Mouse (Mus musculus) lung, embryonic 15.5 days (tissue): ENCODE measurements at regions not wholly inside any gene's neighbourhood (a gene's known extent, or its start where the extent isn't known, plus 50 kb on each side); places are given as distances from the start of the nearest gene placed in this dataset.

ENCODE experiments used
- ATAC-seq: fragments of 200-750 bp; cut with Nextera tagmentation; 2 replicates; pipeline ENCODE4 v1.8.0; 2017; ENCODE audit warnings: moderate number of reproducible peaks, borderline replicate concordance; ENCODE audit not compliant: low FRiP score, low TSS enrichment; ENCODE audit errors: extremely low read depth
- H3K27ac ChIP-seq: fragments of 300-500 bp; sonication (generic); 2 replicates; pipeline ENCODE4 v1.5.1; 2015; ENCODE audit warnings: moderate library complexity, mild to moderate bottlenecking, inconsistent platforms
- H3K27me3 ChIP-seq: fragments of 300-500 bp; sonication (generic); 2 replicates; pipeline ENCODE4 v1.6.1; 2015; ENCODE audit warnings: inconsistent platforms
- H3K36me3 ChIP-seq: fragments of 300-500 bp; sonication (generic); 2 replicates; pipeline ENCODE4 v1.6.1; 2015; ENCODE audit warnings: inconsistent platforms
- H3K4me1 ChIP-seq: fragments of 300-500 bp; sonication (generic); 2 replicates; pipeline ENCODE4 v1.6.1; 2015; ENCODE audit warnings: inconsistent platforms
- H3K4me2 ChIP-seq: fragments of 300-500 bp; sonication (generic); 2 replicates; pipeline ENCODE4 v1.6.1; 2015; ENCODE audit warnings: inconsistent platforms, mild to moderate bottlenecking, moderate library complexity
- H3K4me3 ChIP-seq: fragments of 300-500 bp; sonication (generic); 2 replicates; pipeline ENCODE4 v1.5.1; 2015; ENCODE audit warnings: mild to moderate bottlenecking, inconsistent platforms
- H3K9ac ChIP-seq: fragments of 300-500 bp; sonication (generic); 2 replicates; pipeline ENCODE4 v1.6.1; 2015; ENCODE audit warnings: inconsistent platforms
- H3K9me3 ChIP-seq: fragments of 300-500 bp; sonication (generic); 2 replicates; pipeline ENCODE4 v1.6.1; 2016; ENCODE audit warnings: inconsistent platforms
- WGBS: fragments of 180-500 bp; shearing (Covaris S2); methylation state at CpG from one replicate; pipeline ENCODE4 v1.1.7; 2015; 5-methylcytosine and 5-hydroxymethylcytosine counted together

- H3K4me1 ChIP-seq, result no peaks in the 10 kb centered on the region
- no peak overlapping the region for H3K4me2 ChIP-seq
- H3K27me3 ChIP-seq, result no peaks in the 10 kb centered on the region
- H3K4me3 ChIP-seq, result no peak overlapping the region
- H3K27ac ChIP-seq, result no peak overlapping the region
- no peak overlapping the region for H3K9ac ChIP-seq
- no peaks in the 10 kb centered on the region for H3K36me3 ChIP-seq
- 86% methylated on average over 1 of the region's 1 CpGs for WGBS
- ATAC-seq, result no peak
- H3K9me3 ChIP-seq, result no peaks in the 10 kb centered on the region
Measured at GRCm38 (mm10) chr5:28596537-28597314, 129.7 kb upstream of the Shh start.

DNA sequence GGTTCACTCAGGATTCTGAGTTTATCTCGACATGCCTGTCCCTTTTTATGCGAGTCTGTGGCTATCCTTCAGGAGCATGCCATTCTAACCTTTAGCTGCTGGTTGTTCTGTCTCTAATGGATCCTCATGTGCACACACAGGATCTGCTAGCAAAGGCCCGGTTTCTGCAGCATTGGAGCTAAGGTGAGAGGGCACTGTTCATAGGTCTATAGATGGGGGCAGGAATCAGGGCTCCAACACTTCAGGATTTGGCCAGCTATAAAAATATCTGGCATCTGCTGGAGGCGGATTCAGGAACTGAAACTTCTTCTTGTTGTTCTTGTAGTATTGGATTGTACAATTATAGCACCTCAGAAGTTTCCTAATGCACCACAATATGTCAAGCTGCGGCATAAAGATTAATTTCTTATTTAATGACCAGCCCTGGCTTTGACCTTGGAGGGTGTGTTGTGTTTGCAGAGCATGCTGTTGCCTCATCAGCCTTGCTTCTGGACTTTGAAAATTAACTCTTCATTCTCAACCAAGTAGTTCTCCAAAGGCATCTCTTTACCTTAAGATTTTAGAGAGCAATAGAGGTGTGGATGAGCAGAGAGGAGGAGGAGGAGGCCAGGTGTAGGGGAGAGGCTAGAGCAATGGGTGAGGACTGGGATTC lies 104.4 kb upstream of the Shh start:
- Histone ChIP-seq H3K4me3 (no peak overlapping the region), H3K4me1 (no peaks in the 10 kb centered on the region), H3K27me3 (no peaks in the 10 kb centered on the region), H3K9ac (no peak overlapping the region), H3K4me2 (no peak overlapping the region), H3K36me3 (no peaks in the 10 kb centered on the region), H3K27ac (no peak overlapping the region), H3K9me3 (no peaks in the 10 kb centered on the region)
- no peak for ATAC-seq
- WGBS, result 71% methylated on average over 5 of the region's 5 CpGs

- no peaks in the 10 kb centered on the region for H3K27me3 ChIP-seq
- H3K4me1 ChIP-seq, result no peaks in the 10 kb centered on the region
- H3K9ac ChIP-seq, result no peak overlapping the region
- no peak overlapping the region for H3K4me3 ChIP-seq
- no peak overlapping the region for H3K27ac ChIP-seq
- ATAC-seq, result no peak
- no peaks in the 10 kb centered on the region for H3K36me3 ChIP-seq
- H3K9me3 ChIP-seq, result no peaks in the 10 kb centered on the region
- no peak overlapping the region for H3K4me2 ChIP-seq
Measured at GRCm38 (mm10) chr5:28568417-28568816, 101.4 kb upstream of the Shh start.

DNA sequence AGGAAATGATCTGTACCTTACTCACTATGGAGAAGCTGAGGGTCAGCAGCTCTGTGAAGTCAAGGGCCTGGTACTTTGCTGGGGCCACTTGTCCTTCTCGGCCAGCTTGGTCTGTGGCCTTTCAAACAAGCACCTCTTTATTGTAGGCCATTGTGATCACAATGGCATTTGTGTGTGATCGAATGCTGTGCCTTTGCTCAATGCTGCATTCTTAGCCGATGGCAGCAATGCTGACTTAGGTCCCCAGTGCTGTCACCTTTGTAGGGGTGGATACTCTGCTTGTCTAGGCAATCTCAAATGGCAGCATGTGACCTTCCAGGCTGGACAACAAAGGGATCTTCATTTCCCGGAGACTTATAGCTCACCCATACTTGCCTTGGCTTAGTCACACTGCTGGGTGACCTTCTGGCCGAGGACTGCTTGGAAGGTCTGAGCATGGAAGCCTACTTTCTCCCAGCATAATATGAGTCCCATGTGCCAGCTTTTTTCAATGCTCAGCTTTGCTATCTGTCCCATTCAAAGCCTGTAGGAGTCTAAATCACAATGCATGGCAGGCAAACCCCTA lies 100.4 kb upstream of the Shh start:
- no peaks in the 10 kb centered on the region for H3K27me3 ChIP-seq
- ATAC-seq, result no peak
- H3K4me2 ChIP-seq, result no peak overlapping the region
- H3K36me3 ChIP-seq, result no peaks in the 10 kb centered on the region
- 66% methylated on average over 5 of the region's 5 CpGs for WGBS
- H3K9me3 ChIP-seq, result no peaks in the 10 kb centered on the region
- H3K4me3 ChIP-seq, result no peak overlapping the region
- no peak overlapping the region for H3K9ac ChIP-seq
- peaks cover 3% of the 10 kb centered on the region for H3K4me1 ChIP-seq
- H3K27ac ChIP-seq, result no peak overlapping the region

GRCm38 (mm10) chr5:28563401-28563800 lies 96.3 kb upstream of the Shh start:
- Histone ChIP-seq H3K9me3 (no peaks in the 10 kb centered on the region), H3K4me1 (peaks cover 8% of the 10 kb centered on the region), H3K4me2 (no peak overlapping the region), H3K9ac (no peak overlapping the region), H3K27ac (peak overlapping the region; percentile 86), H3K36me3 (no peaks in the 10 kb centered on the region), H3K27me3 (no peaks in the 10 kb centered on the region), H3K4me3 (no peak overlapping the region)
- peak; percentile 79 for ATAC-seq
- WGBS, result 19% methylated on average over 3 of the region's 3 CpGs

GRCm38 (mm10) chr5:28562917-28563316 lies 95.9 kb upstream of the Shh start:
- WGBS, result 27% methylated on average over 1 of the region's 1 CpGs
- no peaks in the 10 kb centered on the region for H3K36me3 ChIP-seq
- no peak overlapping the region for H3K4me2 ChIP-seq
- peak; percentile 76 for ATAC-seq
- no peaks in the 10 kb centered on the region for H3K27me3 ChIP-seq
- peaks cover 8% of the 10 kb centered on the region for H3K4me1 ChIP-seq
- peak overlapping the region; percentile 86 for H3K27ac ChIP-seq
- no peak overlapping the region for H3K9ac ChIP-seq
- no peak overlapping the region for H3K4me3 ChIP-seq
- no peaks in the 10 kb centered on the region for H3K9me3 ChIP-seq

GRCm38 (mm10) chr5:28553543-28553942 lies 86.5 kb upstream of the Shh start:
- Histone ChIP-seq H3K9me3 (no peaks in the 10 kb centered on the region), H3K9ac (no peak overlapping the region), H3K4me1 (no peaks in the 10 kb centered on the region), H3K36me3 (no peaks in the 10 kb centered on the region), H3K27me3 (no peaks in the 10 kb centered on the region), H3K27ac (no peak overlapping the region), H3K4me3 (no peak overlapping the region), H3K4me2 (no peak overlapping the region)
- ATAC-seq, result no peak
- WGBS, result 75% methylated on average over 2 of the region's 2 CpGs

- Histone ChIP-seq H3K4me2 (no peak overlapping the region), H3K36me3 (no peaks in the 10 kb centered on the region), H3K27me3 (no peaks in the 10 kb centered on the region), H3K9ac (no peak overlapping the region), H3K4me1 (no peaks in the 10 kb centered on the region), H3K4me3 (no peak overlapping the region), H3K9me3 (no peaks in the 10 kb centered on the region), H3K27ac (no peak overlapping the region)
- WGBS, result 46% methylated on average over 6 of the region's 6 CpGs
- ATAC-seq, result no peak
Measured at GRCm38 (mm10) chr5:28530202-28530855, 63.3 kb upstream of the Shh start.

DNA sequence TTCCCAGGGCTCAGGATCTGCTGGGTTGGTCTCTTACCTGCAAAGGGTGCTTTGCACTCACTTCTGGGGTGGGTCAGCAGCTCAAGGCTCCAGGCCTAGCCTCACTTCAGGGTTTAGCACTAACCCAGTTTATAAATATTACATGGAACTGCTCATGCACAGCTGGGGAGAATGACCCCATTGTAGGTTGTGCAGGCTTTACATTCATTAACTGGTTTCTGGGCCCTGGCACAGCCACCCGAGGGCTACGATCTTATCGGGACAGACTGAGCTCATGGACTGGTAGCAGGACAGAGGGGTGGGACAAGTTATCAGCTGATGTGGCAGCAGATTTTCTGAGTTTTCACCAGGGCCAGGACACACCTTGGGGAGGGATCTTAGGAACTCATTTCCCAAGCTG lies 59.4 kb upstream of the Shh start:
- WGBS, result 81% methylated on average over 3 of the region's 3 CpGs
- Histone ChIP-seq H3K36me3 (no peaks in the 10 kb centered on the region), H3K9me3 (no peaks in the 10 kb centered on the region), H3K27me3 (no peaks in the 10 kb centered on the region), H3K4me1 (peaks cover 2% of the 10 kb centered on the region), H3K9ac (no peak overlapping the region), H3K4me3 (no peak overlapping the region), H3K27ac (no peak overlapping the region), H3K4me2 (no peak overlapping the region)
- no peak for ATAC-seq

- H3K27ac ChIP-seq, result peak overlapping the region; percentile 73
Measured at GRCm38 (mm10) chr5:28520800-28521707, 54.0 kb upstream of the Shh start.

DNA sequence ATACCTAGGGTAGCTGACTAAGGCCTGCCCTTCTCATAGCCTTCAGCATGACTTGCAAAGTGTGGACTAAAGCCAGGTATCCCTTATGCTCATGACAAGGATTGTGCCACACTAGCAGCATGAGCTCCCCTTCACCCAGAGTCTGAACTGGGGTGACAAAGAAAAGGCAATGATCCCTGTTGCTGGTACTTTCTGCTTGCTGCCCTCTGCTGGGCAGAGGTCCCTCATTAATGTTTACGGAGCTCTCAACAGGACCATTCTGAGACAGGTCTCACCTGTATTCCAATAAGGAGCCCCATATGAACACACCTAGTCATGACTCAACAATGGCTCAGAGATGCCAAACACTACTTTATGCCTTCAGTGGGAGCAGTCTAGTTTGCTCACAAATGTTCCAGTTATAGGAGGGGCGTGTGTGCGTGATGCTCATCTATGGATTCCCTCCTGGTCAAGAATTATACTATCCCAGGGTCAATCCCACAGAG lies 52.0 kb upstream of the Shh start:
- no peaks in the 10 kb centered on the region for H3K36me3 ChIP-seq
- no peak overlapping the region for H3K4me2 ChIP-seq
- 81% methylated on average over 3 of the region's 3 CpGs for WGBS
- H3K9me3 ChIP-seq, result no peaks in the 10 kb centered on the region
- no peaks in the 10 kb centered on the region for H3K27me3 ChIP-seq
- H3K9ac ChIP-seq, result no peak overlapping the region
- no peak overlapping the region for H3K27ac ChIP-seq
- no peak overlapping the region for H3K4me3 ChIP-seq
- ATAC-seq, result no peak
- peaks cover 11% of the 10 kb centered on the region for H3K4me1 ChIP-seq

More at GRCm38 (mm10) chr5:28520800-28521707, 54.0 kb upstream of the Shh start:
- H3K4me3 ChIP-seq, result no peak overlapping the region
- no peaks in the 10 kb centered on the region for H3K9me3 ChIP-seq
- H3K4me1 ChIP-seq, result peaks cover 11% of the 10 kb centered on the region
- peak; percentile 77 for ATAC-seq
- no peaks in the 10 kb centered on the region for H3K27me3 ChIP-seq
- H3K4me2 ChIP-seq, result no peak overlapping the region; the same call in 1 of the 2 replicates
- no peak overlapping the region for H3K9ac ChIP-seq
- WGBS, result 13% methylated on average over 9 of the region's 9 CpGs
- H3K36me3 ChIP-seq, result no peaks in the 10 kb centered on the region
